Mouse (Mus musculus) cortical plate, adult 2 months (tissue): ENCODE results near the gene Stard5. TPM values are rescaled to one million over a fixed set of nuclear protein-coding genes. Genes with fewer than 3 reads are reported as not detected.

Experiments
- H3K27ac ChIP-seq: fragments of 200-500 bp; 2 replicates; pipeline ENCODE4 v1.5.1; 2012; ENCODE audit warnings: low read length, control low read depth, inconsistent platforms; ENCODE audit not compliant: insufficient read depth
- H3K4me1 ChIP-seq: fragments of 200-500 bp; 2 replicates; pipeline ENCODE4 v1.6.1; 2011; ENCODE audit warnings: low read length; ENCODE audit not compliant: control insufficient read depth, insufficient read depth
- H3K4me3 ChIP-seq: fragments of 200-500 bp; 2 replicates; pipeline ENCODE4 v1.5.1; 2011; ENCODE audit warnings: mild to moderate bottlenecking, low read length, control low read depth; ENCODE audit not compliant: insufficient read depth
- CTCF ChIP-seq: fragments of 200-500 bp; IDR thresholded peaks from 2 replicates; pipeline ENCODE4 v1.5.1; 2011; ENCODE audit warnings: mild to moderate bottlenecking, control low read depth, low read length; ENCODE audit not compliant: insufficient read depth; ENCODE audit errors: extremely low read depth
- POLR2A ChIP-seq: fragments of 200-500 bp; IDR thresholded peaks from 2 replicates; pipeline ENCODE4 v1.6.1; 2011; ENCODE audit warnings: mild to moderate bottlenecking, low read length, control low read depth; ENCODE audit not compliant: insufficient read depth; ENCODE audit errors: extremely low read depth
- polyA plus RNA-seq: library from polyadenylated mRNA; depleted of rRNA; stranded (reverse); fragments of >200 nt; gene quantifications from 2 replicates; pipeline ENCODE4 v1.2.3, GENCODE M21; 2012

Gene Stard5
- polyA plus RNA-seq, 1 experiment, result 10.1 TPM

DNA sequence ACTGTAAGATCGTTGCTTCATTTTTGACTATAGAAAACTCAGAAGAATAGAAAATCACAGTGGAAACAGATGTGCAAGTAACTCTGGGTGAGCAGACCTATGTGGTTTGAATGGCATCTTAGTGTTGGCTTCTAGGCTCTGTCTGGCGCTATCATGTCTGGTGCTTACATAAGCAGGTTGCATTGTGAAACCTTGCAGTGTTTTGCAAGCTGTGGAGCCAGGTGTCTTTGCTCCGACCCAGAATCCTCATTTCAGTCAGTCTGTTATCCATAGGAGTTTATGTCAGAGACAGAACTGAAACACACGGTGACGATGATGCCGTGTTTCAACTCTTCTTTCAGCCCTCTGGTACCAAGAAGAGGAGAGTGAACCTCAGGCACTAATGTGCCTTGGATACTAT, 2.1 kb downstream of the Stard5 start:
- TF ChIP-seq POLR2A, result no peak
- no peak for TF ChIP-seq CTCF
- Histone ChIP-seq H3K4me1 (peaks cover 2% of the 10 kb centered on the region), H3K4me3 (no peak overlapping the region; the same call in 1 of the 2 replicates), H3K27ac (no peak overlapping the region)

DNA sequence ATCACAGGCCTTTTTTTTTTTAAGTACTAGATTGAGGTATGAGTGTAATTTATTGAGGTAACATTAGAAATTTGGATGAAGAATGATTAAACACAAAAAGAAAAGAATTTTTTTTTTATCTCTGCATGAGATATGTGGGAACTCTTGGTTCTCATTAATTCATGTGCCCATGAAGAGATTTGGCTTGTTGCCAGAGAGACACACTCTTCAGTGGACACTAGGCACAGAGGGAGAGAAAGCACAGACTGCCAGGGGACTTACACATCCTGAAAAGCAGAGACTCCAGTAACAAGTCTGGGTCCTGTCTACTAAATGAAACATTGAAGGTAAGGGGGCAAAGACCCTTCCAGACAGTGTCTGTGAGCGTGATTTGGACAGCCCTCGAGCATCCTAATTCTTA, 4.0 kb downstream of the Stard5 start:
- TF ChIP-seq CTCF, result no peak
- TF ChIP-seq POLR2A, result no peak
- no peak overlapping the region for H3K27ac ChIP-seq

DNA sequence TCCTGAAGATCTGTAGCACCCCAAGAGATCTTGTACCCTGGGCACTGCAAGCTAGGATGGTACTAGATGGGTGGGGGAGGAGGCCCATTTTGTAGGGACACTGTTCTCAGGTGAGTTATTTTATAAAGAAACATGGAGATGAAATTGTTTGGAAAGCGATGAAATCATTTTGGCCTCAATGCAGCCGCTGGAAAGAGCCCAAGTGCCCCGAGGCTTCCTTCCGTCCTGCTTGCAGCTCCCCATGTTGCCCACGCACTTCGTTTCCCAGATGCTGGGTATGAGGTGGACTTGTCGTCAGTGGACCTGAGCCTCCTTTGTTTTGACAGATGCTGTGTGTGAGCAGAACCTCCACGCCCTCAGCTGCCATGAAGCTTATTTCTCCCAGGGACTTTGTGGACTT, 4.7 kb downstream of the Stard5 start:
- H3K27ac ChIP-seq, result no peak overlapping the region
- no peak overlapping the region for H3K4me3 ChIP-seq
- TF ChIP-seq POLR2A (no peak), CTCF (no peak)
- no peaks in the 10 kb centered on the region for H3K4me1 ChIP-seq

More for the DNA sequence above, 4.0 kb downstream of the Stard5 start:
- H3K4me1 ChIP-seq, result peaks cover 2% of the 10 kb centered on the region
- H3K4me3 ChIP-seq, result no peak overlapping the region

DNA sequence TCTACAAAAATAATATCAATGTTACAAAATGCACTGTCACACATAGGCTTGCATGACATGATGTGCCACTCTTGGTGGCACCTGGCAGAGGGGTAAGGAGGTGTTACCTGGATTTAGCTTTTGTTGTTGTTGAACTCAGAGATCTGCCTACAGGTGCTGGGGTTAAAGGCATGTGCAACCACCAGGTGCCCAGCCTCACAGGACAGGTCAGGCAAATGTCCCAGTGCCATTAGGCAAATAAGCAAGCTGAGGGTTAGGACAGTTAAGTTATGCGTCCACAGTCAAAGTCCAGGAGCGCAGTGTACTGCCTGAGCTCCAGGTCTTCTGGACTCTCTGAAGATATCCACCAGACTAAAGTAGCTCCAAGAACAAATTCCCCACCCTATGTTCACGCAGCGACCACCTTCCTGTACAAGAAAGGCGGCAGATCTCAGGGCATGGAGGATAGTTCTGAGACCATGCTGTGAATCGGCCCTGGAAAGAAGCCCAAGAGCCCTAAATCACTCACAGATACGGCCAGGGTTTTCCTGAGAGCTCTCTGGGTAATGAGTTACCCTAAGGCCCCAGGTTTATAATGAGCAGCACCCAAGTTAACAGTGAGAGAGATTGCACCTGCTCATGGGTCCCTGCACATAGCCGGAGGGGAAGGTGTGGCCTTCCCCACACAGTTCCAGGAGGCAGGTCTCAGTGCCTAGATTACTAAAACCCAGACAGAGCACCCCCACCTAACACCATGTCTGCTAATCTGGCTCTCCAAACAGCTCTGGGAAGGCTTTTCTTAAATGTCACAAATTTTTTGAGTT, 6.2 kb downstream of the Stard5 start:
- no peaks in the 10 kb centered on the region for H3K4me1 ChIP-seq
- TF ChIP-seq POLR2A, result no peak
- no peak for TF ChIP-seq CTCF
- no peak overlapping the region for H3K27ac ChIP-seq
- H3K4me3 ChIP-seq, result no peak overlapping the region

DNA sequence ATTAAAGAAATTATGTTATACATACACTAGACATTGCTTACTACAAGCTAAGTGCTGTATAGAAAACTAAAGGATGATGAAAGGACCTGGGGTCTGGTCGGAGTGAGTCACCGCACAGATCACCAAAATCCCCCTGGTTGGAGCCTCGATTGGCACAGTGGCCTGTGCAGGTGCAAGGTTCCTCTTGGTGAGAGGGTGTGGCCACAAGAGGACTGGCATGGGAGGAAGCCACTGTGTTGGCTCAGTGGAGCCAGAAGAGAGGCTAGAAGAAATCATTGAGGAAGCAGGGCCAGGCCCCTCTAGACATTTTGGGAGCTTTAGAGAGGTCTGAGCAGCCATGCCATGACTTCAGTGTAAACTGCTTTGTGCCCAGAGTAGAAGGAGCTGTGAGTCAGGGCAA, 7.3 kb downstream of the Stard5 start:
- no peak overlapping the region for H3K4me3 ChIP-seq
- H3K4me1 ChIP-seq, result no peaks in the 10 kb centered on the region
- no peak overlapping the region for H3K27ac ChIP-seq
- TF ChIP-seq CTCF (no peak), POLR2A (no peak)

DNA sequence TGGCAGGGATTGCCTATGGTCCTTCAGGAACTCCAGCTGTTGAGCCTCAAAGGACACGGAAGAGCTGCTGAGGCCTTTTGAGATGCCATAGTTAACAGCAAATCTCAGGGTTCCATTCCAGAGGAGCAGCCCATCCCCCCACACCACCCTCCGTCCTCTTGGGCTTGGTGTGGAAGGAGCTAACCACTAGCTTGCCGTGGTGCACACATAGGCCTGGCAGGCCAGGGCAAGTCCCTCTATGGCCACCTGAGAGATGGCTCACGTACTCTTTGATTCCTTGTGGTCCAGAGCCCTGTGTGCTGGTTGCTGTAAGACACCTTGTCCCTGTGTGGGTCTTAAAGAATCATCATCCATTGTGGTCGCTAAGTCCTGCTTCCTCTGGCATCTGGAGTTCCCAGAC, 8.8 kb downstream of the Stard5 start:
- no peak for TF ChIP-seq POLR2A
- TF ChIP-seq CTCF, result no peak
- Histone ChIP-seq H3K4me3 (no peak overlapping the region), H3K4me1 (no peaks in the 10 kb centered on the region), H3K27ac (no peak overlapping the region)

DNA sequence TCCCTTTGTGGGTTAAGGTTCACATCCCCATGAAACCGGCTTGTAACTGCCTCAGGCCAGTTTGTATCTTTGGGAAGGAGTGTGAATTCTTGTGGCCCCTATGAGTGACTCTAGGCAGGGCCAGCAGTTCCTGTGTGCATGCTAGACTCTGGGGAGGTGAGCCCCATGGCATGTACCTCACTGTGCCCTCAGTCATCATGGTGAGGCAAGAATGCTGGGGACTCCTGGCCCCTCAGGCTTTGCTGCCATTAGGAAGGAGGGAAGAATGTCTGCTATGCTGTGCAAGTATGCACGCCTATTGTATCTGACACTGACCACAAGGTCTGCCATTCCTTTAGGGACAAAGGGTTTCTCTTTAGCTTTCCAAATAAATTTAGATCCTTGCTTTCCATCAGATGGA, 9.4 kb downstream of the Stard5 start:
- no peaks in the 10 kb centered on the region for H3K4me1 ChIP-seq

DNA sequence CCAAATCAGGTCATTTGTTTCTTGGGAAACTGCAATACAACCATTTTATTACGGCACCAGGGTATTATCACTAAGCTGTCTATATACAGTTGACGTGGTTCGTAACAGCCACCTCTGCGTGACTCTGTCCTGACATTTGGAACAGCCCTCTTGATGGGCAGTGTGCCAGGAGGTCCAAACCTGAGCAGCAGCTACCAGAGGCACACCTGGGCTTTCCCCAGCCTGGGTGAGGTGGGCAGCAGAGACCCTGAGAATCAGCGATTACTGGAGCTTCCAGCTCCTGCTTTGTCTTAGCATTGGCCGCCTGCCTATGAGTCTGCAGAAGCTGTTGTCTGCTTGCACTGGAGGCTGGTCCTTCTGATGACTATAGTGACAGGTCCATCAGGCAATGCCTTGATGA, 11.8 kb downstream of the Stard5 start:
- no peaks in the 10 kb centered on the region for H3K4me1 ChIP-seq
- TF ChIP-seq CTCF, result no peak
- no peak for TF ChIP-seq POLR2A
- no peak overlapping the region for H3K27ac ChIP-seq
- no peak overlapping the region for H3K4me3 ChIP-seq

More for the DNA sequence above, 9.4 kb downstream of the Stard5 start:
- no peak overlapping the region for H3K27ac ChIP-seq
- no peak overlapping the region for H3K4me3 ChIP-seq
- TF ChIP-seq POLR2A, result no peak
- TF ChIP-seq CTCF, result no peak

DNA sequence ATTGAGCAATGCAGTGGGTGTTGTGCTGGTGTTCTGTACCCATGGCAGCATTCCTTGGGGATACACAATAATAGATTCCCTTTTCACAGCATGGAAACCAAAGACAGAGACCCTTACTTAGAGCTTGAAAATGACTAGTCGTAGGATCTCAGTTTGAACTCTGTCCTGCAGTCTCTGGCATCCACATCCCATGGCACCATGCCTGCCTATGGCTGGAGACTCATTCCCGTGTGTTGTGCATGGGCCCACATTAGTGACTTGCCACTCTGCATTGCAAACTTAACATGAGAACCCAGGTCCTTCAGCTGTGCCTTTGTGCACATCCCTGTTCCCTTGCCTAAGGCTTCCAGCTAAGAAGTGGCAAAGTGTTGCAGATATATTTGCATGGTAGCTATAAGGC, 13.0 kb downstream of the Stard5 start:
- TF ChIP-seq CTCF (no peak), POLR2A (no peak)
- H3K27ac ChIP-seq, result no peak overlapping the region
- H3K4me1 ChIP-seq, result no peaks in the 10 kb centered on the region
- no peak overlapping the region for H3K4me3 ChIP-seq

DNA sequence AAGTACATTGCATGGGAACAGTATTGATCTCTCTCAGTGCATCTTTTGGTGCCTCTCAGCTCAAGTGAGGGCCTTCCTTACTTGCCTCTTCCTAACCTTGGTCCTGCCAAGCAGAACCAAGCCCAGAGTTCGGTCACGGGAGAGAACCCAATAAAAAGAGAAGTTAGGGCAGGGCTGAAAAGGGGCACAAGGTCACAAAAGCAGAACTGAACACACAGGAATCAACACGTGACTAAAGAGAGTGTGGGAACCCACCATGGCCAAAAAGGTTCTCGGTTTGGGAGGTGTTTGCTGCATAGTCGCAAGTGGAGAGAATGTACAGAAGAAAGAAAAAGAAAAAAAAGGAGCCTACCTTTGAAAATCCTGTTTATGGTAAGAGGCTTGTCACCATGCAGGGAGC, 13.7 kb downstream of the Stard5 start:
- no peaks in the 10 kb centered on the region for H3K4me1 ChIP-seq
- no peak overlapping the region for H3K27ac ChIP-seq
- no peak for TF ChIP-seq CTCF
- TF ChIP-seq POLR2A, result no peak
- H3K4me3 ChIP-seq, result no peak overlapping the region

DNA sequence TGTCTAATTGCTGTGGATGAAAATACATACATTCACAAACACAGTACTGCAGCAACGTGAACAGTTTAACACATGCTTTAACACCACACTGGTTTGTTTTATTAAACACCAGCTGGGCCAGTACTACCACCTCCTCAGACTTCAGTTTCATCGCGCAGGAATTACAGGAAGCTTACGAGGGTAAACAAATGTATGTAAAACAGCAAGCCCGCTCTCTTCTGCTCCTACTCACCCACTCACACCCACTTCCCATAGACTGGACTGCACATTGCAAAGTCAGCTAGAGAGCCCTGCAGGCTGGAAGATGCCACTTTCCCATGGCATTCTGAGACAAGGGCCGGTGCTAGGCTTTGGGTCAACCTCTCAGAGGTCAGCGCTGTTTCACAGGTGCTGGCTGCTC, 17.0 kb downstream of the Stard5 start:
- H3K4me3 ChIP-seq, result no peak overlapping the region
- H3K27ac ChIP-seq, result no peak overlapping the region
- H3K4me1 ChIP-seq, result no peaks in the 10 kb centered on the region
- TF ChIP-seq POLR2A (no peak), CTCF (no peak)
